Mouse (Mus musculus) neural tube, embryonic 14.5 days (tissue): Measurements from ENCODE around the gene Tapbpl. TPM values are rescaled to one million over a fixed set of nuclear protein-coding genes. Genes with fewer than 3 reads are reported as not detected.

Source experiments
- ATAC-seq: fragments of 200-750 bp; cut with Nextera tagmentation; 2 replicates; pipeline ENCODE4 v1.8.0; 2017; ENCODE audit warnings: low read depth, mild to moderate bottlenecking, moderate TSS enrichment, moderate library complexity
- H3K27ac ChIP-seq: fragments of 300-500 bp; sonication (generic); 2 replicates; pipeline ENCODE4 v1.5.1; 2014; ENCODE audit warnings: low read depth, mild to moderate bottlenecking, control low read depth, low read length, moderate library complexity, mixed read lengths
- H3K27me3 ChIP-seq: fragments of 300-500 bp; sonication (generic); 2 replicates; pipeline ENCODE4 v1.6.1; 2014; ENCODE audit warnings: low read length; ENCODE audit not compliant: control insufficient read depth, insufficient read depth
- H3K36me3 ChIP-seq: fragments of 300-500 bp; sonication (generic); 2 replicates; pipeline ENCODE4 v1.6.1; 2014; ENCODE audit warnings: low read length, mixed read lengths; ENCODE audit not compliant: control insufficient read depth, insufficient read depth
- H3K4me1 ChIP-seq: fragments of 300-500 bp; sonication (generic); 2 replicates; pipeline ENCODE4 v1.6.1; 2014; ENCODE audit warnings: low read length; ENCODE audit not compliant: control insufficient read depth, insufficient read depth
- H3K4me2 ChIP-seq: fragments of 300-500 bp; sonication (generic); 2 replicates; pipeline ENCODE4 v1.6.1; 2014; ENCODE audit warnings: mild to moderate bottlenecking, low read depth, low read length, control low read depth
- H3K4me3 ChIP-seq: fragments of 300-500 bp; sonication (generic); 2 replicates; pipeline ENCODE4 v1.5.1; 2014; ENCODE audit warnings: low read depth, low read length, control low read depth, mixed read lengths
- H3K9ac ChIP-seq: fragments of 300-500 bp; sonication (generic); replicated peaks from 2 replicates; pipeline ENCODE4 v1.6.1; 2014; ENCODE audit warnings: low read depth, mild to moderate bottlenecking, control low read depth, low read length, mixed read lengths
- H3K9me3 ChIP-seq: fragments of 300-500 bp; sonication (generic); 2 replicates; pipeline ENCODE4 v1.6.1; 2016; ENCODE audit warnings: low read length; ENCODE audit not compliant: control insufficient read depth
- WGBS: fragments of 180-500 bp; shearing (Covaris S2); extraction: QIAGEN DNeasy Blood & Tissue Kit; methylation state at CpG from one replicate; pipeline ENCODE4 v1.1.7; 2014; 5-methylcytosine and 5-hydroxymethylcytosine counted together
- polyA plus RNA-seq: library from polyadenylated mRNA; unstranded; fragments of >200 nt; fragmentation: Nextera tagmentation; extraction: Ambion mirVana; gene quantifications from 2 replicates; pipeline ENCODE4 v1.2.1, GENCODE M21; 2014

Gene Tapbpl
- polyA plus RNA-seq, 1 experiment from 2014 or later, result 5.1 TPM

- no peak overlapping the region for H3K4me3 ChIP-seq
- no peak overlapping the region for H3K9ac ChIP-seq
- no peaks in the 10 kb centered on the region for H3K27me3 ChIP-seq
- no peak for ATAC-seq
- no peak overlapping the region for H3K27ac ChIP-seq
- no peaks in the 10 kb centered on the region for H3K36me3 ChIP-seq
- H3K4me1 ChIP-seq, result peaks cover 9% of the 10 kb centered on the region
- H3K9me3 ChIP-seq, result no peaks in the 10 kb centered on the region
- 94% methylated on average over 11 of the region's 11 CpGs for WGBS
- H3K4me2 ChIP-seq, result no peak overlapping the region
These were observed 13.8 kb downstream of the Tapbpl start for GRCm38 (mm10) chr6:125217899-125218298.

GRCm38 (mm10) chr6:125216898-125217297 is 14.8 kb downstream of the Tapbpl start:
- no peak overlapping the region for H3K27ac ChIP-seq
- no peak for ATAC-seq
- peaks cover 9% of the 10 kb centered on the region for H3K4me1 ChIP-seq
- H3K4me2 ChIP-seq, result no peak overlapping the region
- no peaks in the 10 kb centered on the region for H3K9me3 ChIP-seq
- no peak overlapping the region for H3K9ac ChIP-seq
- no peaks in the 10 kb centered on the region for H3K36me3 ChIP-seq
- no peak overlapping the region for H3K4me3 ChIP-seq
- 86% methylated on average over 2 of the region's 2 CpGs for WGBS
- no peaks in the 10 kb centered on the region for H3K27me3 ChIP-seq

- H3K27me3 ChIP-seq, result no peaks in the 10 kb centered on the region
- WGBS, result under 1% methylated on average over 48 of the region's 48 CpGs
- H3K4me2 ChIP-seq, result peak within 1 kb of the TSS; percentile 89
- no peaks in the 10 kb centered on the region for H3K9me3 ChIP-seq
- peak within 1 kb of the TSS; percentile 71 for H3K27ac ChIP-seq
- H3K36me3 ChIP-seq, result no peaks in the 10 kb centered on the region
- H3K4me3 ChIP-seq, result peak within 1 kb of the TSS; percentile 71
- ATAC-seq, result peak; percentile 96
- peaks cover 9% of the 10 kb centered on the region for H3K4me1 ChIP-seq
- H3K9ac ChIP-seq, result peak within 1 kb of the TSS; percentile 83
These were observed 16.3 kb downstream of the Tapbpl start, which contains the start of gene Vamp1 for GRCm38 (mm10) chr6:125215148-125215954. Vamp1 (plus strand) TSS chr6:125215551.

- Histone ChIP-seq H3K9ac (no peak overlapping the region), H3K4me1 (peaks cover 9% of the 10 kb centered on the region), H3K9me3 (no peaks in the 10 kb centered on the region), H3K36me3 (no peaks in the 10 kb centered on the region), H3K27ac (no peak overlapping the region), H3K4me3 (no peak overlapping the region), H3K27me3 (no peaks in the 10 kb centered on the region), H3K4me2 (no peak overlapping the region)
- WGBS, result 77% methylated on average over 6 of the region's 6 CpGs
- no peak for ATAC-seq
These were observed 17.9 kb downstream of the Tapbpl start for GRCm38 (mm10) chr6:125213715-125214114.

GRCm38 (mm10) chr6:125213129-125213528 is 18.5 kb downstream of the Tapbpl start:
- Histone ChIP-seq H3K4me2 (no peak overlapping the region), H3K4me3 (no peak overlapping the region), H3K4me1 (peaks cover 9% of the 10 kb centered on the region), H3K9ac (no peak overlapping the region), H3K27me3 (no peaks in the 10 kb centered on the region), H3K9me3 (no peaks in the 10 kb centered on the region), H3K36me3 (no peaks in the 10 kb centered on the region), H3K27ac (no peak overlapping the region)
- WGBS, result 83% methylated on average over 6 of the region's 6 CpGs
- no peak for ATAC-seq

- H3K27ac ChIP-seq, result no peak overlapping the region
- peaks cover 9% of the 10 kb centered on the region for H3K4me1 ChIP-seq
- WGBS, result 54% methylated on average over 2 of the region's 2 CpGs
- H3K4me2 ChIP-seq, result no peak overlapping the region
- H3K9me3 ChIP-seq, result no peaks in the 10 kb centered on the region
- H3K4me3 ChIP-seq, result no peak overlapping the region
- no peak overlapping the region for H3K9ac ChIP-seq
- ATAC-seq, result no peak
- no peaks in the 10 kb centered on the region for H3K27me3 ChIP-seq
- no peaks in the 10 kb centered on the region for H3K36me3 ChIP-seq
These were observed 19.0 kb downstream of the Tapbpl start for GRCm38 (mm10) chr6:125212621-125213020.

- ATAC-seq, result no peak
- Histone ChIP-seq H3K27me3 (no peaks in the 10 kb centered on the region), H3K4me3 (no peak overlapping the region), H3K27ac (no peak overlapping the region), H3K4me2 (no peak overlapping the region), H3K9me3 (no peaks in the 10 kb centered on the region), H3K4me1 (no peaks in the 10 kb centered on the region), H3K9ac (no peak overlapping the region), H3K36me3 (no peaks in the 10 kb centered on the region)
- WGBS, result 85% methylated on average over 1 of the region's 1 CpGs
These were observed 21.2 kb downstream of the Tapbpl start for GRCm38 (mm10) chr6:125210436-125210835.

- H3K4me1 ChIP-seq, result peaks cover 6% of the 10 kb centered on the region; the same call in 1 of the 2 replicates
- ATAC-seq, result no peak
- 88% methylated on average over 5 of the region's 5 CpGs for WGBS
- H3K9ac ChIP-seq, result no peak overlapping the region
- H3K4me3 ChIP-seq, result no peak overlapping the region
- H3K27me3 ChIP-seq, result no peaks in the 10 kb centered on the region
- 0 out of 2 replicates have a peak, but pooled peaks cover 5% of the 10 kb centered on the region for H3K36me3 ChIP-seq
- H3K27ac ChIP-seq, result no peak overlapping the region
- H3K9me3 ChIP-seq, result no peaks in the 10 kb centered on the region
- no peak overlapping the region for H3K4me2 ChIP-seq
These were observed 34.5 kb downstream of the Tapbpl start for GRCm38 (mm10) chr6:125197166-125197565.

GRCm38 (mm10) chr6:125196301-125196700 is 35.4 kb downstream of the Tapbpl start:
- H3K9me3 ChIP-seq, result no peaks in the 10 kb centered on the region
- H3K9ac ChIP-seq, result no peak overlapping the region
- WGBS, result 54% methylated on average over 3 of the region's 3 CpGs
- ATAC-seq, result no peak
- no peak overlapping the region for H3K4me2 ChIP-seq
- peaks cover 6% of the 10 kb centered on the region; the same call in 1 of the 2 replicates for H3K4me1 ChIP-seq
- H3K27me3 ChIP-seq, result no peaks in the 10 kb centered on the region
- no peak overlapping the region for H3K27ac ChIP-seq
- no peak overlapping the region for H3K4me3 ChIP-seq
- 0 out of 2 replicates have a peak, but pooled peaks cover 5% of the 10 kb centered on the region for H3K36me3 ChIP-seq
